Mouse (Mus musculus): ENCODE measurements at regions not wholly inside any gene's neighbourhood (a gene's known extent, or its start where the extent isn't known, plus 50 kb on each side); places are given as distances from the start of the nearest gene placed in this dataset.

DNA sequence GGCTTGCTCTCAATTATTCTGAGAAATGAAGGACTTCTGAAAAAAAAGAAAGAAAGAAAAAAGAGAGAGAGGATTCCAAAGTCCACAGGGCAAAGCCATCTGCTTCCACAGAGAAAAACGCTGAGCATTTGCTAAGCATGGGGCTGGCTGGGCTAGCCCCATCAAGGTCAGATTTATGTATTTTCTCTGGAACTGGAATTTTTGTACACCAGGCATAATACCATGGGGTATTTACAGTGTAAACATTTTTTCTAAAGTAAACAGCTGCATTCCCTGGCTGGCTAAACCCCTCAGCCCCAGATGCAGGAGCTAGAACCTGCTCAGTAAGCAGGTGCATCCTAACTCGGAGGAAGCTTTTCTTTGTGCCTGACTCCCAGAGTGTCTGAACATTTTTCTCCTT, 135.8 kb upstream of the Lrig1 start:
- Histone ChIP-seq H3K9ac (replicated peaks) (no peak overlapping the region), H3K4me3 (no peak overlapping the region), H3K27ac (replicated peaks) (no peak overlapping the region), H3K27me3 (no peaks in the 10 kb centered on the region), H3K9me3 (no peaks in the 10 kb centered on the region), H3K36me3 (no peaks in the 10 kb centered on the region), H3K4me1 (no peaks in the 10 kb centered on the region), H3K4me2 (replicated peaks) (no peak overlapping the region)
- 67% methylated on average over 2 of the region's 2 CpGs for WGBS
- no peak for ATAC-seq (ENCODE audit: low FRiP score, low read depth)

DNA sequence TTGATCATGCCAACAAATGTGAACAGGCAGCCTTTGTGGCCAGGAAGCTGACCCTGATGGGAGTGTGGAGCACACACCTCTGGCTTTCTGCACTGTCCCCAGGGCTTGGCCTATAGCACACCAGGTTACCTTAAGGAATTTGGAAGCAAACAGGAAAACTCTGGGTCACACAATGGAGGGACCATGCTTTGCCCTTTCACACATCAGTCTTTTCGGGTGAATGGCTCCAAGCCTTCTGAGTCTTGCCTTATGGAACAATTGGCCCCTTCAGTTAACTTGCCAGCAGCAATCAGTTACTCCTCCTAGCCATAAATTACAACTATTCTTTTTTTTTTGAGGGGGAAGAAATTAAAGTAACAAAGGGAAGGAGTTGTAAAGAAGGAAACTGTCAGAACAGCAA, 134.6 kb upstream of the Lrig1 start:
- no peaks in the 10 kb centered on the region for H3K9me3 ChIP-seq
- H3K27ac ChIP-seq (replicated peaks) = no peak overlapping the region
- no peak overlapping the region for H3K4me2 ChIP-seq (replicated peaks)
- H3K27me3 ChIP-seq = no peaks in the 10 kb centered on the region
- 40% methylated on average over 1 of the region's 1 CpGs for WGBS
- no peak overlapping the region for H3K9ac ChIP-seq (replicated peaks)
- no peak for ATAC-seq (ENCODE audit: low FRiP score, low read depth)
- no peaks in the 10 kb centered on the region for H3K36me3 ChIP-seq
- H3K4me3 ChIP-seq = no peak overlapping the region
- H3K4me1 ChIP-seq = no peaks in the 10 kb centered on the region

DNA sequence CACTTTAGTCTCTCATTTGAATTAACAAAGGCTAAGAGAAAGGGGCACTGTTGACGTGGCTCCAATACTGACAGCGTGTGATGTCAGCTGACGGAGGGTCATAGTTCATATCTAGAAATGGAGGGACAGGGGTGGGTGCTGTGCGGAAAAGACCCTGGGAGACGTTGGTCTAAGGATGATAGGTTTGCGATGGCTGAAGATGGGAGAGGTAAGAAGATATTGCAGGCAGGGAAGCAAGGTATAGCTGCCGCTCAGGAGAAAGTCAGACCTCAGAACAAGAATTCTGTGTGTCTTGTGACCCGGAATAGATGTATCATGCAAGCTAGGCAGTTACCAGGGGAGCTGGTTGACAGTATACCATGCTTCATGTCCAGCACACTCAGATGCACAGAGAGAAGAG, 130.8 kb upstream of the Lrig1 start:
- no peak overlapping the region for H3K27ac ChIP-seq (replicated peaks)
- no peak overlapping the region for H3K4me2 ChIP-seq (replicated peaks)
- WGBS = 84% methylated on average over 8 of the region's 8 CpGs
- H3K4me1 ChIP-seq = no peaks in the 10 kb centered on the region
- ATAC-seq (ENCODE audit: low FRiP score, low read depth) = no peak
- no peaks in the 10 kb centered on the region for H3K36me3 ChIP-seq
- no peaks in the 10 kb centered on the region for H3K27me3 ChIP-seq
- H3K9me3 ChIP-seq = no peaks in the 10 kb centered on the region
- H3K9ac ChIP-seq (replicated peaks) = no peak overlapping the region
- H3K4me3 ChIP-seq = no peak overlapping the region

DNA sequence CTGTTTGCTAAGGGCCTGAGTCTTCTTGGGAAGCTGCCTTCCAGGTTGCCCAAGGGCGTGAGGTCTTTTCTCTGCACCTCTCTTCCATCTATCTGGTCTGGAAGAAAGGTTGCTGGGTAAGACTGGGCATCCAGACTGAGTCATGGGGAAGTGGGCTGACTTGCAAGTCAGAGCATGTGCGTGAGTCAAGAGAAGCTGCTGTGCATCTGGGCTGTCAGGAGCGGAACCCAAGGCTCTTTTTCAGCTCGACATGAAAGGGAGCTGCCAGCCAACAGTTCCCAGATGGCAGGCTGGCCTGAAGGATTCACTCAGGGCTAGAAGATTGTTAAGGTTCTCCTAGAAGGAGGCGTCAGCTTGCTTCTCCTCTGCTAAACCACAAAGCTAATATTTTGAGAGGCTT, 129.3 kb upstream of the Lrig1 start:
- H3K9me3 ChIP-seq = no peaks in the 10 kb centered on the region
- H3K27ac ChIP-seq (replicated peaks) = no peak overlapping the region
- H3K27me3 ChIP-seq = no peaks in the 10 kb centered on the region
- no peaks in the 10 kb centered on the region for H3K36me3 ChIP-seq
- no peaks in the 10 kb centered on the region for H3K4me1 ChIP-seq
- no peak for ATAC-seq (ENCODE audit: low FRiP score, low read depth)
- WGBS = 90% methylated on average over 5 of the region's 5 CpGs
- no peak overlapping the region for H3K4me3 ChIP-seq
- H3K9ac ChIP-seq (replicated peaks) = no peak overlapping the region
- no peak overlapping the region for H3K4me2 ChIP-seq (replicated peaks)

DNA sequence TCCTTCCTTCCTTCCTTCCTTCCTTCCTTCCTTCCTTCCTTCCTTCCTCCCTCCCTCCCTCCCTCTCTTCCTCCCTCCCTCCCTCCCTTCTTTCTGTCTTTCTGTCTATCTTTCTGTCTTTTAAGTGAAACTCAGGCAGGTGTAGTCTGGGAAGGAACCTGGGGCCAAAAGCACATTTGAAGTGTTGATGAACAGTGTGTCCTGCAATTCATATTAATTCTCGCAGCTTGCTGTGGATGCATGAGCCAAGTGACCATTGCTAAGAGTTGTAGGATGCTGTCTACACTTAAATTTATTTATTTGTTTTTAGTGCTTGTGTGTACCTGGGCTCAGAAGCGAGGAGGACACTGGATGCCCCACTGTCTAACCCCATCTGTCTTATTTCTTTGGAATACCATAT, 126.7 kb upstream of the Lrig1 start:
- H3K9me3 ChIP-seq = no peaks in the 10 kb centered on the region
- H3K27ac ChIP-seq (replicated peaks) = no peak overlapping the region
- H3K4me3 ChIP-seq = no peak overlapping the region
- no peak overlapping the region for H3K4me2 ChIP-seq (replicated peaks)
- no peaks in the 10 kb centered on the region for H3K36me3 ChIP-seq
- 76% methylated on average over 2 of the region's 2 CpGs for WGBS
- ATAC-seq (ENCODE audit: low FRiP score, low read depth) = no peak
- H3K9ac ChIP-seq (replicated peaks) = no peak overlapping the region
- H3K4me1 ChIP-seq = no peaks in the 10 kb centered on the region
- H3K27me3 ChIP-seq = no peaks in the 10 kb centered on the region

DNA sequence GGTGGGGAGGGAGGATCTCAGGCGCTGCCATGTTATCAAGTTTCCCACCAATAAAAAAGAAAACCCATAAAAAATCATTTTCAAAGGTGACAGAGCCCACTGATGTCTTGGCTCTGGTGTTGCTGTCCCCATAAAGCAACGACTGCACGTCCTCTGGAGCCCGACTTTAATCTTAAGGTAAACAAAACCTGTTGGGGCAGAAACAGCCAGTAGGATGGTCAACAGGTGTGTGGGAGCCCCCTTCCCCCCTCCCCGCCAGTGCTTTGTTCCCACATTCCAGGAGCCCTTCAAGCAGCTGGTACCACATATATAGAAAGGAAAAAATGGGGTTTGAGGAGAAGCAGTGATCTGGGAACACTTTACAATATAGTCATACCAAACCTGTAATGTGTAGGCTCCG, 118.3 kb upstream of the Lrig1 start:
- H3K27ac ChIP-seq (replicated peaks) = no peak overlapping the region
- H3K9ac ChIP-seq (replicated peaks) = no peak overlapping the region
- H3K27me3 ChIP-seq = 0 out of 2 replicates have a peak, but pooled peaks cover 6% of the 10 kb centered on the region
- H3K4me1 ChIP-seq = peaks cover 8% of the 10 kb centered on the region; the same call in 1 of the 2 replicates
- no peak overlapping the region for H3K4me2 ChIP-seq (replicated peaks)
- H3K9me3 ChIP-seq = no peaks in the 10 kb centered on the region
- no peaks in the 10 kb centered on the region for H3K36me3 ChIP-seq
- ATAC-seq (ENCODE audit: low FRiP score, low read depth) = no peak
- 64% methylated on average over 6 of the region's 6 CpGs for WGBS
- no peak overlapping the region for H3K4me3 ChIP-seq

DNA sequence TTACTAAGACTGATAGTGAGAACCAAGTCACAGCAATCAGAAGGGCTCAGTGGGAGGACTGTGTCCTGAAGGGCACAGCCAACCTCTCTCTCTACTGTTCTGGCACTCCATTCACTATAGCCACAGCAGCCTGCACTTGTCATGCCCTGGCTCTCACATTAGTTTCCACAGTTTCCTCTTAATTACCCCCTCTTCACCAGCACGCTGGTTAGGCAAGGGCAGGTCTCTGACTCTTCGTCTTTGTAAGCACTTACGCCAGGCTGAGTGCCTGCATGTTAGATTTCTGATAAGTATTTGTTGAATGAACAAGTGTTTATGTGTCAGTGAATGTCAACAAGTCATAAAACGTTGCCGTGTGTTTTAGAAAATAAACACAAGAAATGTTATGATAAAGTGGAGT, 116.2 kb upstream of the Lrig1 start:
- Histone ChIP-seq H3K4me2 (replicated peaks) (no peak overlapping the region), H3K4me1 (peaks cover 18% of the 10 kb centered on the region), H3K9ac (replicated peaks) (no peak overlapping the region), H3K9me3 (no peaks in the 10 kb centered on the region), H3K4me3 (no peak overlapping the region), H3K27ac (replicated peaks) (no peak overlapping the region), H3K36me3 (no peaks in the 10 kb centered on the region), H3K27me3 (peaks cover 7% of the 10 kb centered on the region; the same call in 1 of the 2 replicates)
- 77% methylated on average over 5 of the region's 5 CpGs for WGBS
- ATAC-seq (ENCODE audit: low FRiP score, low read depth) = no peak

DNA sequence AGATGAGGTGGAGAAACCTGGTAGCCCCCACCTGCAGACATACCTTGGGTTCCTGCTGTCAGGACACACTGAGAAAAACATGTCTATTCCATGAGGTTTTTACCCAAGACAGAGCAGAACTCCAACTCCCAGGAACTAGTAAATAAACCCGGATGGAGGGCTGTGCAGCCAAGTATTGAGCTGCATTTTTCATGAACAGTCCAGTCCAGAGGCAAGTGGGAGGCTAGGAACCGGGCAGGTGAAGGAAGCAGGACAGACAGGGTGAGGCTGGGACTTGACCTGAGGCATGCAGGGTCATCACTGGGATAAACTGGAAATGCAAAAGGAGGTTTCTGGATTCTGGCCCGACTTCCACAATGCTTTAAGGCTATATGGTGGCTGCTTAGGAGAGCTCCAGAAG, 114.8 kb upstream of the Lrig1 start:
- H3K27me3 ChIP-seq = peaks cover 9% of the 10 kb centered on the region; the same call in 1 of the 2 replicates
- 58% methylated on average over 3 of the region's 3 CpGs for WGBS
- peak; percentile 56; the same call in 1 of the 2 replicates for ATAC-seq (ENCODE audit: low FRiP score, low read depth)
- H3K4me2 ChIP-seq (replicated peaks) = no peak overlapping the region
- no peaks in the 10 kb centered on the region for H3K36me3 ChIP-seq
- H3K9me3 ChIP-seq = no peaks in the 10 kb centered on the region
- H3K9ac ChIP-seq (replicated peaks) = no peak overlapping the region
- H3K4me1 ChIP-seq = peaks cover 18% of the 10 kb centered on the region
- no peak overlapping the region for H3K27ac ChIP-seq (replicated peaks)
- H3K4me3 ChIP-seq = no peak overlapping the region

DNA sequence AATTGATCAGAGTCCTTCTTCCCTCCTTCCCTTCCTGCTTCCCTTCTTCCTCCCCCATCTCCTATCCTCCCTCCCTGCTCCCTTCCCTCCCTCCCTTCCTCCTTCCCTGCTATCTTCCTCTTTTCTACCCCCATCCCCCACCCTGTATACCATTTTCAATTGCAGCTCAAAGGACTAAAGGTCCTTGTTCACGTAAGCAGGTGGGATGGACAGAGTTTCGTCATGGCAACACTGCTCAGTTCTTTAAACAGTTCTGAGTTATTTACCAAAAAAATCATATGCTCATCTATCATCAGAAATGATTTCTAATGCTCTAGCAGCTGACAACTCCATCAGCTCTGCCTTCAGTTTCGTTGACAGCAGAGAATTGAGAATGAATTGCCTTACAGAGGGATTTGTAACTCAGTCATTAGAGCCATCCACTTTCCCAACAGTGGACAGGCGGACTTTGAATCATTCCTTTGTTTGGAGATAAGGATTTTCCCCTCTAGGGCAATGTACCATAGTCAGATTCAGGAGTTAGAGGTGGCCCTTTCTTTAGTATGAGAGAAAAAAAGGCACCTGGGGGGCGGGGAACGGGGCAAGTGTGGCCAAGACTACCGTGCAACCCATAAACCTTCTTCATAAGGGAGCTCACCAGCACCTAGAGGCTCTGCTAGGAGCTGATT, 113.7 kb upstream of the Lrig1 start:
- peaks cover 4% of the 10 kb centered on the region; the same call in 1 of the 2 replicates for H3K27me3 ChIP-seq
- WGBS = 33% methylated on average over 7 of the region's 7 CpGs
- H3K4me1 ChIP-seq = peaks cover 18% of the 10 kb centered on the region
- H3K27ac ChIP-seq (replicated peaks) = no peak overlapping the region
- no peaks in the 10 kb centered on the region for H3K9me3 ChIP-seq
- no peak overlapping the region for H3K9ac ChIP-seq (replicated peaks)
- H3K4me3 ChIP-seq = no peak overlapping the region
- no peak for ATAC-seq (ENCODE audit: low FRiP score, low read depth)
- no peaks in the 10 kb centered on the region for H3K36me3 ChIP-seq
- H3K4me2 ChIP-seq (replicated peaks) = no peak overlapping the region

DNA sequence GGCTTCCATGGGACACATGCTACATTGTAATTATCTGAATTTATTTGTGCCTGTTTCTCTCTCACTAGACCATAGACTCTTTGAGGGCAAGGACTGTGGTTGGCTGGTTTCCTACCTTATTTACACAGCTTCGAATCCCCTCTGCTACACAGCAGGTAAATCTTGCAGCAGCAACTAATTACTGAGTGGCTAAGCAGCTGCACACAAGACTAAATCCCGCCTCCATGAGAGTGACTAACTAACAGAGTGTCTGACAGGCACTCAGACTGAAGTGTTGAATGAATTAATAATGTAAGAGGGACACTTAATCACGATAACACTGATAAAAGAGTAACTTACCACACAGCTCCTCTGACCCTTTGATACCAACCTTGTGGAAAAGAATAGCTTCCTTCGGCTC, 111.9 kb upstream of the Lrig1 start:
- Histone ChIP-seq H3K4me2 (replicated peaks) (no peak overlapping the region), H3K27me3 (peaks cover 4% of the 10 kb centered on the region; the same call in 1 of the 2 replicates), H3K9me3 (no peaks in the 10 kb centered on the region), H3K27ac (replicated peaks) (no peak overlapping the region), H3K4me1 (peaks cover 18% of the 10 kb centered on the region), H3K4me3 (no peak overlapping the region), H3K9ac (replicated peaks) (no peak overlapping the region), H3K36me3 (no peaks in the 10 kb centered on the region)
- peak; percentile 44; the same call in 1 of the 2 replicates for ATAC-seq (ENCODE audit: low FRiP score, low read depth)
- 24% methylated on average over 4 of the region's 4 CpGs for WGBS

DNA sequence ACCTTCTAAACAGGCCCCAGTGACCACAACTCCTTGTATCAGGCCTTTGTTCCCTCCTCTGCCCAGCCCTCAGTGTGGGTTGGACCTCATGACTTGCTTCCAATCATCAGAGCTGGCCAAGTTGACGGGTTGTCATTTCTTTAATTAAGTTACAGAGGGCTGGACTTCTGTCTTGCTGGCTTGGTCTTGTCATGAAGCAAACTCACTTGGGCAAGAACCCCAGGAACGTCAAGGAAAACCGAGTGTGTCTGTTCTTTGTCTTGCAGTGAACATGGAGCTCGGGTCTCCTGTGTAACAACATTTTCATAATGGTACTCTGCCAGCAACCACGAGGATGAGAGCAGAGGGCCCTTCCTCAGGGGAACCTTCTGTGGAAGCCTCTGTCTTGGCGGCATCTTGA, 107.3 kb upstream of the Lrig1 start:
- Histone ChIP-seq H3K4me1 (peaks cover 8% of the 10 kb centered on the region), H3K9ac (replicated peaks) (no peak overlapping the region), H3K9me3 (no peaks in the 10 kb centered on the region), H3K4me2 (replicated peaks) (no peak overlapping the region), H3K27ac (replicated peaks) (no peak overlapping the region), H3K27me3 (peaks cover 4% of the 10 kb centered on the region), H3K4me3 (no peak overlapping the region), H3K36me3 (no peaks in the 10 kb centered on the region)
- ATAC-seq (ENCODE audit: low FRiP score, low read depth) = no peak
- 81% methylated on average over 6 of the region's 6 CpGs for WGBS

DNA sequence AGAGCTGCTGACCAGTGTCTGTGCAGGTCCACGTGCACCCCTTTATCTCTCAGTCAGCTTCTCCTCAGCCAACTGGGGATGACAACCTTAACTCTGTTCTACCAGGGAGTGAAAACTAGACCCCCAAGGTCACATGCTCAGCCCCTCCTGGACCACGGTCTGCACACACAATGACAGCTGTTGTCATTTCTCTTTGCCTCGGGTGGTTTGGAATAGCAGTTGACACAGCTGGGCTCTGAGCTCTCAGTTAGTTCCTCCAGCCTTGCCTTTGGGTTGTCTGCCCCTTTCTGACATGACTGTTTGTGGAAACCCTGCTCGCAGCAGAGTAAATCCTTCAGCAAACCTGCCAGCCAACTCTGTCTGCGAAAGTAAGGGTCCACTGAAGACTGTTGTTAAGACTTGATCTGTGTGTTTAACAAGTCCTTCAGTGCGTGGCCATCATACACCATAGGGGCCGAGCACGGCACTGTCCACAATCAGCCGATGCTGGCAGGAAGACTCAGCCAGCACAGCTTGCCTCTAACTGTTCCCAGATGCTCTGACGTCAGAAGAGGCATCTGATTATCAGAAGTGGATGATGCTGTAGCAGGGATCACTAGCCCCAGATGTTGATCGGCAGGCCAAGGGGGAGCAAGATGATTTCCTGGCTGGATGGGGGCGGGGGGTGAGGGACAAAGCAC, 106.7 kb upstream of the Lrig1 start:
- Histone ChIP-seq H3K9me3 (no peaks in the 10 kb centered on the region), H3K4me3 (no peak overlapping the region), H3K4me1 (peaks cover 2% of the 10 kb centered on the region; the same call in 1 of the 2 replicates), H3K4me2 (replicated peaks) (no peak overlapping the region), H3K27me3 (peaks cover 4% of the 10 kb centered on the region), H3K36me3 (no peaks in the 10 kb centered on the region), H3K9ac (replicated peaks) (no peak overlapping the region), H3K27ac (replicated peaks) (no peak overlapping the region)
- WGBS = 72% methylated on average over 12 of the region's 12 CpGs
- no peak for ATAC-seq (ENCODE audit: low FRiP score, low read depth)
